Mouse (Mus musculus) kidney, postnatal 25 days (tissue): ENCODE results near the gene Man2c1.

Experiments
- DNase-seq, 2 experiments: peaks; one replicate each; pipeline ENCODE4 v3.0.0; 2021; ENCODE audit warnings: mixed read lengths in 2 of 2

Gene Man2c1

GRCm38 (mm10) chr9:57130577-57131433 is at the start of gene Man2c1:
Gene Man2c1 (plus strand): TSS chr9:57130690.
- peak; percentile 97 to 99 for DNase-seq

- no peak for DNase-seq
These were observed 48.3 kb upstream of the Man2c1 start for GRCm38 (mm10) chr9:57082236-57082635.

GRCm38 (mm10) chr9:57117261-57117755 is 13.2 kb upstream of the Man2c1 start:
- peak; percentile 18 to 70 for DNase-seq

DNA sequence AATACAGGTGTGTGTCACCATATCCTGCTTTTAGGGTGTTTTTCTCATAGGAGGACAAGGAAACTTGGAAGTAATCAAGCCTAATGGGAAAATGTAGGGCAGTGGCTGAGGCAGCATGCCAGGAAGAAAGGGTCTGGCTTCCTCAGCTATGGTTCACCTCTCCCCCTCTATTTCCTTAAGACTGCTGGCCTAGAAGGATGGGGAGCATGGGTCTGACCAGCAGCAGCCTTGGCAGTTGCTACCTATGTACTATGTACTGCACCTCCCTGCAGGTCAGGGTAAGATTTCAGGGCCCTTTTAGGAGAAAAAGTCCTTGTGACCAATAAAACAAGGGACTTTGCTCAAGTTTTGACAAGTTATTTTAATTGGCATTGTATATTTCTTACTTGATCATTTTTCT is 849 bp upstream of the Man2c1 start:
- no peak for DNase-seq

- DNase-seq, result no peak
These were observed 6.8 kb downstream of the Man2c1 start for GRCm38 (mm10) chr9:57137246-57137645.

DNA sequence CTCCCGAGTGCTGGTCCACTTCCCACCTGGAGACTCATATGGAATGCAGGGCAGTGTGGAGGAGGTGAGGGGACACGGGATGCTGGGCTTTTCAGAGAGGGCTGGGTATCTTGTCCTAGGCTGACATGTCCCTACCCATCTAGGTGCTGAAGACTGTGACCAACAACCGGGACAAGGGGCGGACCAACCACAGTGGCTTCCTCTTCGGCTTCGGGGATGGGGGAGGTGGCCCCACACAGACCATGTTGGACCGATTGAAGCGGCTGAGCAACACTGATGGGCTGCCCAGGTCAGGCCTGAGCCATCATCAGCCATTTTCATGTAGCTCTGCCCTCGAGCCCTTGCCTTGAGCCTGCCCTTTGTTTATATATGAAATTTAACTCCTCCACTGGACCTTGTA is 7.3 kb downstream of the Man2c1 start:
- no peak for DNase-seq

DNA sequence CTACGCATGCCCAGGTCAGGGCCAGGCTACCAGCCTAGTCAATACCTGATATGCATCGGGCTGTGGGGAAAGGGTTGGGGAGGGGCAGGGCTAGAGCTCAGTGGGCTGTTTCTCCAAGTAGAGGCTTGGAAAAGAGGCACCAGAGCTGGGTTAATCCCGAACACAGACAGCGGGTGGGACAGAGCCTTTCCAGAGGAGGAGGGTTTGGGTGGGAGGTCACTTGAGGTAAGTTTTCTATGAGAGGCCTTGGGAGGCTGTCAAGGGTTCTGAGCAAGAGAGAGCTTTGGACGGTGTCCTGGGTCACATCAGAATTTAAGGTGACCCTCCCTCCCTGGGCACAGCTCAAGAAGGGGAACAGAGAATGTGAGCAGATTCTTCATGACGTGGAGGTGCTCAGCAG is 8.0 kb downstream of the Man2c1 start:
- no peak for DNase-seq

GRCm38 (mm10) chr9:57139110-57139509 is 8.6 kb downstream of the Man2c1 start:
- DNase-seq, result no peak

- no peak for DNase-seq
These were observed 9.1 kb downstream of the Man2c1 start for GRCm38 (mm10) chr9:57139571-57139970.

GRCm38 (mm10) chr9:57141417-57142353 is 11.2 kb downstream of the Man2c1 start:
- DNase-seq, result no peak

DNA sequence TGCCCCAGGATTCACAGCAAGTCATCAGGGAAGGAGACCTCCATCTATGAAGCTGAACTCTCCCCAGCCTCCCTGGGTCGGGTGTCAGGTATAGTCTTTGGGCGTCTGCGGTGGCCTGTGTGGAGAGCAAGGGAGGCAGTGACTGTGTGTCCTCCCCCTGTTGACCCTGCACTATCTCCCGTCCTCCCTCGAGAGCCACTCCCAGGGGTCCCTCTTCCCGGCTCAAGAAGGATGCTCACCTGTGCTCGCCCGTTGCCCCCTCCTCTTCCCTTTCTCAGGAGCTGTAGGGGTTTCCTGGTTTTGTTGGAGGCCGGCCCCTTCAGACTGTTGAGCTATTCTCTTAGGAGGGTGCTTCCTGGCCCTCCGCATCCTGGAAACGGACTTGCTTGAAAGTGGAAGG is 12.7 kb downstream of the Man2c1 start:
- DNase-seq, result no peak

- DNase-seq, result no peak
These were observed 14.3 kb downstream of the Man2c1 start for GRCm38 (mm10) chr9:57144830-57145229.

DNA sequence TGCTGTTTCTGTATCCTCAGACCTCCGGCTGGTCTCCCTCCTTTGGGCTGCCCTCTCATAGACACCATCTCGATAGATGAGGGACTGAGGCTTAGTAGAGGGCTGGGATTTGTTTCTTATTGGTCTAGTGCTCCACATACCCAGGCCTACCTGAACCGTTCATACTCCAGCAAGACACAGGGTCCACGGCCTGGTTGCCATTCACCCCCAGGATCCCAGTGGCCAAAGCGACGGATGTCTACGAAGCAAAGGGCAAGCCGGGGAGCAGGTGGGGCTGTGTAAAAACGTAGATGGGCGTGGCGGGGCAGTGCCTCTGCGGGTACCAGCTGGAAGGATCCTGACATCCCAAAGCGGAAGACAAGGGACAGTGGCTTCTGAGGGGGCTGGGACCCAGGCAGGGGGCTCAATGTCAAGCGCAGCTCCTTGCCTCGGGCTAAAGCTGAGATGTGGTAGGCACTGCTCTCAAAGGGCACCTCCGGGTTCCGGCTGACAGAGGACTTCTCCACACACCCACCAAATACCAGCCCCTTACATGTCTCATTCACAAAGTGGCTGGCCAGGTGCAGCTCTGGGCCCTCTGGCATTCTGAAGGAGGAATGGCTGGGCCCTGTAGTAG is 16.1 kb downstream of the Man2c1 start:
- DNase-seq, result no peak

- no peak for DNase-seq
These were observed 17.0 kb downstream of the Man2c1 start for GRCm38 (mm10) chr9:57147205-57148143.

DNA sequence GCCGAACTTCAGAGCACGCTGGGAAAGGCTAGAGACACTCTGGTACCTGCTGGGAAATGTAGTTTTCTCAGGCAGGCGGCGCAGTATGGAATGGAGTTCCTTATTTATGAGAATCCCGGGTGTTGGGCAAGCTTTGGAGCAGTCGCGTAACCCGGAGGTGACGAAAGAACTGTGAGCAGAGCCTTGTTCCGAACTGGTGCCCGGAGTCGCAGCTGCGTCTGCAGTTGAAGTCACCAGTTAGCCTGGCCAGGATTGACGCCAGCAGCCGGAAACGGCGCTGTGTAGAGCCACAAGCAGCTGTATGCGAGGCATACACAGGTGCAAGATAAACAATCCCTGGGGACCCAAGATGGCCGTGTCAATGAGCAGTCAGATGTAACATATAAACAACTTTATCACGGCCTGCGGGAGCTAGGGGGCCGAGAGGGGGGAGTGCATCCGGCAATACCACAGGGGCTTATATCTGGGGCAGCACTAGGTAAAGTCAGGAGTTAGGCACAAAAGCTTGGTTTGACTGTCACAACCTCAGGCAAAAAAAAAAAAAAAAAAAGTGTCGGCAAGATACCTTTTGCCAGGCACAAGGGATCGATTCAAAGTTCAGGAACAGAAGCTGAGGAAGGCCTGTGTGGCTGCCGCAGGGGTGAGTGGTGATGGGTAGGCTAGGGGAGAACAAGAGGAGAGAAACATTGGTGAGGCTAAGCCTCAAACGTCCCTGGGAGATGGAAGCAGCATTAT is 17.8 kb downstream of the Man2c1 start, which contains the start of gene Neil1:
TSS of gene Neil1 (minus strand) at position 162 of the 735 bp plus-strand sequence.
- peak; percentile 86 to 93 for DNase-seq

- peak in 1 of 2 experiments; percentile 28 for DNase-seq
These were observed 18.5 kb downstream of the Man2c1 start for GRCm38 (mm10) chr9:57149021-57149420.

- no peak for DNase-seq
These were observed 19.7 kb downstream of the Man2c1 start for GRCm38 (mm10) chr9:57150192-57150591.

- no peak for DNase-seq
These were observed 21.8 kb downstream of the Man2c1 start for GRCm38 (mm10) chr9:57152331-57152730.

DNA sequence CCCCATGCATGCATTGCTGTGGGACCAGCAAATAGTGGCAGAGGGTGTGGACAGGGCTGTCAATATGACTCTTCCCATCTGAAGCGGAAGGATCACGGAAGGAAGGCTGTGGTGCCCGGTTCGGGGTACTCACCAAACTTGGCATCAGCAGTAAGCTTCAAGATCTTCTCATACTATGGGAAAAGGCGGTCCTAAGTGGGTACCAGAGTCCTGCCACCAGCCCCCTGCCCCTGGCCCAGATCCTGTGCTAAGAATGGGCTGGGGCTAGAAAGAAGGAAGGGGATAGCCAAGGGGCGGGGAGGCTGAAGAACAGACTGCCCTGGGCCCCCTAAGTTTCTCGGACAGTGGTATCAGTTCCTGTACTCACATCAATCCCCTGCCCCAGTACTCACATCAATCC is 25.9 kb downstream of the Man2c1 start:
- DNase-seq, result no peak

DNA sequence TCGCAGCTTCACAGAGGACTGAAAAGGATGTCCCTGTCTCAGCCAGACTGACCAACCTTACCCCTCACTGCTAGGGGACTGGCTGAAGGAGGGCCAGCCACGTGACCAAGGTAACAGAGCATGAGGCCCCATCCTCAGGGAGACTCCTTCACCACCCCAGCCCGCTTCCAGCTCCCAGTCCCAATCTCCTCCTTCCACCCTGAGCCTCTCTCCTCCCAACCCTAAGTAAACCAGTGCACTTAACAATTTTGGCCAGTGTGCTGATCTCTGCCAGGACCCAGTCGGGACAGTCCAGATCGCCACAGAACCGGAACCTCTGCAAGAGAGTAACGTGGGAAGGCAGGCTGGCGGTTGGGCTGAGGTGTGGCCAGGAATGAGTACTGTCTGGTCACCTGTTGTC is 26.3 kb downstream of the Man2c1 start:
- DNase-seq, result no peak

DNA sequence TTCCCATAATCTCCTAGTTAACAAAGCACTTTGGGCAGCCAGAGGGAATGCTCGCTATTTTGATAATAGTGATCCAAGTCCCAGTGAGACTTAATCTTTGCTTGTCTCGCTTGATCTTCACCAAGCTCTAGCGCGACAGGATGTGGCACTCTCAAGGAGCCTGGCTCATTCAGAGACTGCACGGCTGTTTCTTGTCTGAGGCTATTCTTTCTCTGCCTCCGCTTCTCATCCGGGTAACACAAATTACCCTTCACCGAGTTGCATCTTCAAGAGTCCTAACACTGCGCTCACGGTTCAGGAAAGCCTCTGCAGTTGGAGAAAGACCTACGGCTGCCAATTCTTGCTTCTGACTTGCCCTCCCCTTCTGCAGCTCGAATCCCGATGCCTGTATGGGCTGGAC is 27.0 kb downstream of the Man2c1 start:
- no peak for DNase-seq
